Mouse (Mus musculus): ENCODE results near the gene Tubb4a. TPM values are rescaled to one million over a fixed set of nuclear protein-coding genes. Genes with fewer than 3 reads are reported as not detected.

Tubb4a gene
- under 1 TPM; 0.15 to 0.18 TPM for total RNA-seq (2023)

GRCm38 (mm10) chr17:57087049-57087832 is at the start of gene Tubb4a:
Gene Tubb4a, minus strand, starts transcription at chr17:57087782.

GRCm38 (mm10) chr17:57105181-57106034 is 17.8 kb upstream of the Tubb4a start, which contains the start of gene Tnfsf9:
Gene Tnfsf9, plus strand, starts transcription at chr17:57105325.

GRCm38 (mm10) chr17:57078336-57078735 is 9.2 kb downstream of the Tubb4a start, which contains the start of gene Dennd1c:
Gene Dennd1c, minus strand, starts transcription at chr17:57078514.

GRCm38 (mm10) chr17:57059486-57059977 is 28.1 kb downstream of the Tubb4a start, which contains the start of gene Slc25a23:
Gene Slc25a23, minus strand, starts transcription at chr17:57059863.

GRCm38 (mm10) chr17:57058891-57059485 is 28.6 kb downstream of the Tubb4a start, which contains the start of gene Crb3:
Gene Crb3, plus strand, starts transcription at chr17:57059105.

GRCm38 (mm10) chr17:57041554-57041953 is 46.0 kb downstream of the Tubb4a start, which contains the start of gene Slc25a41:
Gene Slc25a41, minus strand, starts transcription at chr17:57041654.

GRCm38 (mm10) chr17:57030931-57031660 is 56.5 kb downstream of the Tubb4a start, which contains the start of gene Khsrp:
Gene Khsrp, minus strand, starts transcription at chr17:57031522.

Other genes starting within 250 kb of the Tubb4a start
- not detected for gene Acsbg2, start 213.3 kb downstream of the Tubb4a start, total RNA-seq (2023)
- not detected for gene 1700061G19Rik, start 212.3 kb downstream of the Tubb4a start, total RNA-seq (2023)
- 10 to 100 TPM; 18.8 to 20.2 TPM for gene Mllt1, start 152.4 kb downstream of the Tubb4a start, total RNA-seq (2023)
- gene Acer1, start 105.7 kb downstream of the Tubb4a start, total RNA-seq (2023), result not detected
- 10 to 100 TPM in 1 of 2 experiments, 1 to 10 TPM in 1; 9.5 to 14.3 TPM for gene Clpp, start 97.5 kb downstream of the Tubb4a start, total RNA-seq (2023)
- gene Alkbh7, start 90.4 kb downstream of the Tubb4a start, total RNA-seq (2023), result 1 to 10 TPM; 6.9 to 8.2 TPM
- 1 to 10 TPM; 2.4 to 3.7 TPM for gene Pspn, start 87.8 kb downstream of the Tubb4a start, total RNA-seq (2023)
- gene Gtf2f1, start 76.5 kb downstream of the Tubb4a start, total RNA-seq (2023), result 10 to 100 TPM; 48.0 to 61.0 TPM
- gene Gm17949, start 76.3 kb downstream of the Tubb4a start, total RNA-seq (2023), result under 1 TPM in 1 of 2 experiments, not detected in 1; 0.48 TPM
- gene Khsrp, start 56.3 kb downstream of the Tubb4a start, total RNA-seq (2023), result 100 to 1,000 TPM in 1 of 2 experiments, 10 to 100 TPM in 1; 97.1 to 105 TPM
- gene Slc25a41, start 46.1 kb downstream of the Tubb4a start, total RNA-seq (2023), result not detected
- not detected for gene Crb3, start 28.7 kb downstream of the Tubb4a start, total RNA-seq (2023)
- gene Slc25a23, start 27.9 kb downstream of the Tubb4a start, total RNA-seq (2023), result 1 to 10 TPM; 3.0 to 4.7 TPM
- 100 to 1,000 TPM; 138 to 163 TPM for gene Dennd1c, start 9.3 kb downstream of the Tubb4a start, total RNA-seq (2023)
- 1 to 10 TPM; 1.9 to 2.1 TPM for gene Tnfsf9, start 17.5 kb upstream of the Tubb4a start, total RNA-seq (2023)
- not detected for gene Cd70, start 62.0 kb upstream of the Tubb4a start, total RNA-seq (2023)
- gene Tnfsf14, start 106.4 kb upstream of the Tubb4a start, total RNA-seq (2023), result 10 to 100 TPM; 32.7 to 34.8 TPM
- 100 to 1,000 TPM; 540 to 556 TPM for gene C3, start 140.4 kb upstream of the Tubb4a start, total RNA-seq (2023)
- 10 to 100 TPM; 52.5 to 53.2 TPM for gene Gpr108, start 160.7 kb upstream of the Tubb4a start, total RNA-seq (2023)
- gene Trip10, start 161.7 kb upstream of the Tubb4a start, total RNA-seq (2023), result 1 to 10 TPM; 4.0 to 5.7 TPM
- gene Vav1, start 191.3 kb upstream of the Tubb4a start, total RNA-seq (2023), result 100 to 1,000 TPM; 163 to 179 TPM

Data from neutrophil, adult 83 days (primary cell).